Mouse (Mus musculus) macrophage (primary cell): ENCODE data around the gene Gm6377. TPM values are rescaled to one million over a fixed set of nuclear protein-coding genes. Genes with fewer than 3 reads are reported as not detected.

ENCODE experiments used
- polyA plus RNA-seq: library from polyadenylated mRNA; stranded (reverse); fragments of 250-400 nt; gene quantifications from 3 replicates; pipeline ENCODE4 v1.2.4, GENCODE M21; 2018; ENCODE audit warnings: inconsistent platforms

Gene Gm6377
- polyA plus RNA-seq, 1 experiment from 2014 or later = 27.0 TPM

Other genes starting within 250 kb of the Gm6377 start
- 10.2 to 23.6 TPM (median 11.8 TPM) in 3 replicates for gene Hmgn5, start 183.4 kb upstream of the Gm6377 start, polyA plus RNA-seq
- 230 to 315 TPM (median 246 TPM) in 3 replicates for gene Sh3bgrl, start 101.4 kb upstream of the Gm6377 start, polyA plus RNA-seq